Mouse (Mus musculus) heart, embryonic 16.5 days (tissue): Measurements from ENCODE around the gene Rap1gap. TPM values are rescaled to one million over a fixed set of nuclear protein-coding genes. Genes with fewer than 3 reads are reported as not detected.

Source experiments
- ATAC-seq: fragments of 200-750 bp; cut with Nextera tagmentation; replicated peaks from 2 replicates; pipeline ENCODE4 v1.8.0; 2017; ENCODE audit warnings: moderate number of reproducible peaks; ENCODE audit not compliant: insufficient read depth, low FRiP score; ENCODE audit errors: extremely low read depth
- H3K27ac ChIP-seq: fragments of 300-500 bp; sonication (generic); 2 replicates; pipeline ENCODE4 v1.5.1; 2014; ENCODE audit warnings: mild to moderate bottlenecking, low read length, control low read depth, moderate library complexity
- H3K27me3 ChIP-seq: fragments of 300-500 bp; sonication (generic); 2 replicates; pipeline ENCODE4 v1.6.1; 2014; ENCODE audit warnings: low read length, mixed read lengths; ENCODE audit not compliant: control insufficient read depth, insufficient read depth
- H3K36me3 ChIP-seq: fragments of 300-500 bp; sonication (generic); 2 replicates; pipeline ENCODE4 v1.6.1; 2014; ENCODE audit not compliant: control insufficient read depth, insufficient read depth
- H3K4me1 ChIP-seq: fragments of 300-500 bp; sonication (generic); 2 replicates; pipeline ENCODE4 v1.6.1; 2014; ENCODE audit warnings: low read length, mixed read lengths; ENCODE audit not compliant: control insufficient read depth, insufficient read depth
- H3K4me2 ChIP-seq: fragments of 300-500 bp; sonication (generic); 2 replicates; pipeline ENCODE4 v1.6.1; 2014; ENCODE audit warnings: low read depth, mild to moderate bottlenecking, control low read depth, low read length
- H3K4me3 ChIP-seq: fragments of 300-500 bp; sonication (generic); 2 replicates; pipeline ENCODE4 v1.5.1; 2014; ENCODE audit warnings: mild to moderate bottlenecking, control low read depth, low read length
- H3K9ac ChIP-seq: fragments of 300-500 bp; sonication (generic); 2 replicates; pipeline ENCODE4 v1.6.1; 2014; ENCODE audit warnings: low read length, control low read depth
- H3K9me3 ChIP-seq: fragments of 300-500 bp; sonication (generic); replicated peaks from 2 replicates; pipeline ENCODE4 v1.6.1; 2016; ENCODE audit warnings: low read length; ENCODE audit not compliant: control insufficient read depth
- whole genome bisulfite sequencing: fragments of 180-500 bp; shearing (Covaris S2); extraction: QIAGEN DNeasy Blood & Tissue Kit; methylation state at CpG from one replicate; pipeline ENCODE4 v1.1.7; 2014; 5-methylcytosine and 5-hydroxymethylcytosine counted together
- polyA plus RNA-seq: library from polyadenylated mRNA; unstranded; fragments of >200 nt; fragmentation: Nextera tagmentation; extraction: Ambion mirVana; gene quantifications from 2 replicates; pipeline ENCODE4 v1.2.1, GENCODE M21; 2015

The Rap1gap gene
- polyA plus RNA-seq, 1 experiment from 2014 or later, result 9.7 TPM

DNA sequence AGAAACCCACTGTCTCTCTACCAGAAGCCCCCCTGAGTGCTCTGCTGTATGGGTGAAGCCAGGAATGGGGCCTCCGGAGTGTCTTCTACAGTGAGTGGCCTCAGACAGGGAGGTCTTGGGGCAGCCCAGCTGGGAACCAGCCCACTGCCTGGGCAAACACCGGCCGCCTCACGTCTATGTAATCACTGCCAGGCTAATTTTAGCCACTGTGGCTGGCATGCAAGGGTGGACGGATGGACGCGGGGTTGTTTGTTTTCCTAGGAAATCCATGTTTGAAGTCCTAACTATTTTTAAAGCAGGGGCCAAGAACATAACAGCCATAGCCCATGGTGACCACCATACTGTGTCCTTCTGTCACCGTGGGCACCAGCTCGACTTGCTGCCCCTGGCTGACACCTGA is 85.6 kb downstream of the Rap1gap start:
- Histone ChIP-seq H3K27me3 (no peaks in the 10 kb centered on the region), H3K4me3 (no peak overlapping the region), H3K9me3 (no peaks in the 10 kb centered on the region), H3K4me2 (no peak overlapping the region), H3K27ac (no peak overlapping the region), H3K4me1 (peaks cover 16% of the 10 kb centered on the region), H3K9ac (no peak overlapping the region; the same call in 1 of the 2 replicates), H3K36me3 (no peaks in the 10 kb centered on the region)
- ATAC-seq, result no peak
- WGBS, result 31% methylated on average over 9 of the region's 9 CpGs

- H3K27ac ChIP-seq, result peak overlapping the region; percentile 25; the same call in 1 of the 2 replicates
- H3K27me3 ChIP-seq, result no peaks in the 10 kb centered on the region
- 35% methylated on average over 8 of the region's 8 CpGs for whole genome bisulfite sequencing
- H3K4me1 ChIP-seq, result peaks cover 16% of the 10 kb centered on the region
- no peak overlapping the region for H3K4me2 ChIP-seq
- ATAC-seq, result peak; percentile 4; the same call in 1 of the 2 replicates
- no peak overlapping the region for H3K9ac ChIP-seq
- no peaks in the 10 kb centered on the region for H3K36me3 ChIP-seq
- no peaks in the 10 kb centered on the region for H3K9me3 ChIP-seq
- no peak overlapping the region for H3K4me3 ChIP-seq
These were observed 86.8 kb downstream of the Rap1gap start for GRCm38 (mm10) chr4:137751310-137751709.

DNA sequence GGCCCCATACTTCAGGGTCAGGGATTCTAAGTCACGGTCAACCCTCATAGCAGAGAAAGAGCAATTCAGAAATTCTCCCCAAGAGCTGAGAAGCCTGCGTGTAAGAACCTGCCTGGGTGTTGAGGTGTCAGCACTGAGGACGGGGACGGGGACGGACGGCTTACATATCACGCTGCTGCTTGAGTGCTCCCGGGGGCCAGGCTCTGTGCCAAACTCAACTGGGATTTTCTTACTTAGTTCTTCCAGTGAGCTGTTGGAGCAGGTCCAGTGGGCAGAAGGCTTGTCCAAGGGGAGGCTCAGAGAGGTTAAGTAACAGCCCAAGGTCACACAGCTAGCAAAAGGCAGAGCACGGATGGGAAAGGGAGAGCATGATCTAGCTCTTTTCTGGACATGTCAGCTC is 87.2 kb downstream of the Rap1gap start:
- peak overlapping the region; percentile 25; the same call in 1 of the 2 replicates for H3K27ac ChIP-seq
- no peaks in the 10 kb centered on the region for H3K9me3 ChIP-seq
- H3K36me3 ChIP-seq, result no peaks in the 10 kb centered on the region
- no peak overlapping the region for H3K4me2 ChIP-seq
- no peak overlapping the region for H3K4me3 ChIP-seq
- H3K27me3 ChIP-seq, result no peaks in the 10 kb centered on the region
- peak; percentile 56; the same call in 1 of the 2 replicates for ATAC-seq
- H3K4me1 ChIP-seq, result peaks cover 16% of the 10 kb centered on the region
- H3K9ac ChIP-seq, result no peak overlapping the region
- 38% methylated on average over 9 of the region's 9 CpGs for WGBS

- Histone ChIP-seq H3K4me1 (peaks cover 16% of the 10 kb centered on the region), H3K27ac (no peak overlapping the region), H3K27me3 (no peaks in the 10 kb centered on the region), H3K9me3 (no peaks in the 10 kb centered on the region), H3K4me3 (no peak overlapping the region), H3K36me3 (no peaks in the 10 kb centered on the region), H3K4me2 (no peak overlapping the region), H3K9ac (no peak overlapping the region)
- no peak for ATAC-seq
- 65% methylated on average over 15 of the region's 15 CpGs for WGBS
These were observed 87.9 kb downstream of the Rap1gap start for GRCm38 (mm10) chr4:137752471-137752870.

GRCm38 (mm10) chr4:137753199-137753598 is 88.7 kb downstream of the Rap1gap start:
- H3K4me1 ChIP-seq, result peaks cover 16% of the 10 kb centered on the region
- no peak overlapping the region for H3K27ac ChIP-seq
- H3K36me3 ChIP-seq, result no peaks in the 10 kb centered on the region
- no peak overlapping the region for H3K9ac ChIP-seq
- ATAC-seq, result no peak
- no peak overlapping the region for H3K4me2 ChIP-seq
- H3K4me3 ChIP-seq, result no peak overlapping the region
- no peaks in the 10 kb centered on the region for H3K27me3 ChIP-seq
- WGBS, result 87% methylated on average over 7 of the region's 7 CpGs
- no peaks in the 10 kb centered on the region for H3K9me3 ChIP-seq

- Histone ChIP-seq H3K9ac (no peak overlapping the region), H3K27ac (no peak overlapping the region), H3K27me3 (no peaks in the 10 kb centered on the region), H3K9me3 (no peaks in the 10 kb centered on the region), H3K4me1 (peaks cover 16% of the 10 kb centered on the region), H3K4me3 (no peak overlapping the region), H3K4me2 (no peak overlapping the region), H3K36me3 (no peaks in the 10 kb centered on the region)
- ATAC-seq, result no peak
- WGBS, result 58% methylated on average over 2 of the region's 2 CpGs
These were observed 89.9 kb downstream of the Rap1gap start for GRCm38 (mm10) chr4:137754446-137754845.

GRCm38 (mm10) chr4:137762886-137763285 is 98.4 kb downstream of the Rap1gap start:
- H3K4me2 ChIP-seq, result no peak overlapping the region
- no peaks in the 10 kb centered on the region for H3K9me3 ChIP-seq
- no peak overlapping the region for H3K27ac ChIP-seq
- H3K4me3 ChIP-seq, result no peak overlapping the region
- ATAC-seq, result no peak
- no peak overlapping the region for H3K9ac ChIP-seq
- no peaks in the 10 kb centered on the region for H3K27me3 ChIP-seq
- H3K4me1 ChIP-seq, result 0 out of 2 replicates have a peak, but pooled peaks cover 2% of the 10 kb centered on the region
- WGBS, result 80% methylated on average over 9 of the region's 9 CpGs
- no peaks in the 10 kb centered on the region for H3K36me3 ChIP-seq

DNA sequence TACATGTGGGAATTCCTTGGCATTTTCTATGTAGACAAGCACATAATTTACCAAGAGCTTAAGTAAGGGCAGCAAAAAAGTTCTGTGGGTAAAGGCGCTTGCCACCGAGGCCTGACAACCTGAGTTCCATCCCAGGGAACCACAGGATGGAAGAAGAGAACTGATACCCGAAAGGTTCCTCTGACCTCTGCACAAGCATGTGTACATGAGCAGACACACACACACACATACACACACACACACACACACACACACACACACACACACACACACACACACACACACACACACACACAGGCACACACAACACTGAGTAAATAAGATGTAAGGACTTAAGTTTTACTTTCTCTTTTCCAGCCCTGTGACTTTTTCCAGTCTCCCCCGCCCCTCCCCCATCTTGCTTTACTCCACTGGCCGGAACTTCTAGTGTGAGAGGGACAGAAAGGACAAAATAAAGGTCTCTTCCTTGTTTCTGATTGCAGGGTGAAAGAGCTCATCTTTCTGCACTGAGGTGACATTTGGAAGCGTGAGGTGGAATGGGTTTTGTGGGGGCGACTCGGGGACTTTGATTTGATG is 99.5 kb downstream of the Rap1gap start:
- no peak overlapping the region for H3K9ac ChIP-seq
- H3K27me3 ChIP-seq, result no peaks in the 10 kb centered on the region; the same call in 1 of the 2 replicates
- H3K4me1 ChIP-seq, result 0 out of 2 replicates have a peak, but pooled peaks cover 2% of the 10 kb centered on the region
- H3K4me3 ChIP-seq, result no peak overlapping the region
- H3K36me3 ChIP-seq, result no peaks in the 10 kb centered on the region
- 58% methylated on average over 8 of the region's 8 CpGs for WGBS
- H3K9me3 ChIP-seq, result no peaks in the 10 kb centered on the region
- ATAC-seq, result no peak
- H3K27ac ChIP-seq, result no peak overlapping the region
- no peak overlapping the region for H3K4me2 ChIP-seq

- no peak for ATAC-seq
- 80% methylated on average over 3 of the region's 3 CpGs for WGBS
- no peaks in the 10 kb centered on the region for H3K9me3 ChIP-seq
- H3K27me3 ChIP-seq, result no peaks in the 10 kb centered on the region; the same call in 1 of the 2 replicates
- H3K27ac ChIP-seq, result no peak overlapping the region
- peaks cover 4% of the 10 kb centered on the region; the same call in 1 of the 2 replicates for H3K4me1 ChIP-seq
- no peaks in the 10 kb centered on the region for H3K36me3 ChIP-seq
- H3K4me3 ChIP-seq, result no peak overlapping the region
- no peak overlapping the region for H3K9ac ChIP-seq
- no peak overlapping the region for H3K4me2 ChIP-seq
These were observed 100.1 kb downstream of the Rap1gap start for GRCm38 (mm10) chr4:137764621-137765020.
